Mouse (Mus musculus) frontal cortex, postnatal 36 days (tissue): ENCODE data around the gene ccdc198.
"Not testable (repeated sequence)": the region's sequence is repeated elsewhere in the genome, so short reads cannot be mapped to it uniquely, and the experiment has no call there.

ENCODE experiments used
- DNase-seq, 2 experiments: peaks; one replicate each; pipeline ENCODE4 v3.0.0; 2022; ENCODE audit warnings: low spot score in 2 of 2

ccdc198 gene

DNA sequence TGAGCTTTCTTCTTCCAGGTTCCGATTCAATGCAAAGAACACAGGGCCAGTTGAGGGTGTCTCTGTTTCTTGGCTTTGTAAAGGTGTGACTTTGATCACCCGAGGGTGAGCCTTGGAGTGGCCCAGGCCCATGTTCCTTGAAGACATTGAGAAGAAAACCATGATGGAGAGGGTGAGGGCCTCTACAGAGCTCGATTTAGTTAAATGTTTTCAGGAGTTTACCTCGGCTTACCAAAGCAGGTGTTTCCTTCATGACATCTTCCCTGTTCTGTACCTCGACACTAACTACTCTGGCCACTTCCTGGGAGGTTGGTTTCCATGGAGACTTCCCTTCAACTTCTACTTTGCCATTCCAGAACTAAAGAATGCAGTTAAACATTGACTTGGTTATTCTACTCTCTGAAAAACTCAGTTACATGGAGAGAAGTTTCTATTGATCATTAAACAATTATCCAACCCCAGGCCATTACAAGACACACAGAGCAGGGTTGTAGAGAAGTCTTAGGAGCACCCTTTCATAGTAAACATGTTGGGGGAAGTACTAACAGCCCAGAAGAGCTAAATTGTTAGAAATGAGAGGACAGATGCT is at the start of gene ccdc198:
TSS of gene ccdc198 (minus strand) at position 349 of the 589 bp plus-strand sequence.
- no peak for DNase-seq

GRCm38 (mm10) chr14:49293802-49294449 is 48.7 kb upstream of the ccdc198 start:
- no peak for DNase-seq

GRCm38 (mm10) chr14:49290029-49290745 is 44.9 kb upstream of the ccdc198 start:
- DNase-seq, result no peak

GRCm38 (mm10) chr14:49283784-49284655 is 38.7 kb upstream of the ccdc198 start:
- DNase-seq, result peak; percentile 55 to 58

GRCm38 (mm10) chr14:49278880-49279279 is 33.6 kb upstream of the ccdc198 start:
- no peak for DNase-seq

DNA sequence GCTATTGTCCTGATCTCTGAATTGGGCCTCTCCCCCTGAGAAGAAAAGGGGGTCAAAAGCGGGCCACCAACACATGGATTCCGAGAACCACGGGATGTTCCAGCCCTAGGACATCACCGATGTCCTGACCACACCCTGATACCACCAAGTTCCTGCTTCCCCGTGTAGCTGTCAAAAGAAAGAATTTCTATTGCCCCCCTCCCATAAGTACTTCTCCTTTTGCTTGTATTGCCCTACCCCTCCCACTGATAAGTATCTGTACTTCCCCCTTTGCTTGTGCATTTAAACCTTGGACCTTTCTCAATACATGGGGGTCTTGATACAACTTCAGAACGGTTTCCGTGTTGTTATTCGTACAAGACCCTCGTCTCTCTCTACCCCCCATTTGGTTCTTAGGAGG is 33.2 kb upstream of the ccdc198 start:
- DNase-seq, result not testable (repeated sequence)

- no peak for DNase-seq
Measured at GRCm38 (mm10) chr14:49277642-49278041, 32.4 kb upstream of the ccdc198 start.

GRCm38 (mm10) chr14:49275376-49275775 is 30.1 kb upstream of the ccdc198 start:
- no peak for DNase-seq

- DNase-seq, result no peak
Measured at GRCm38 (mm10) chr14:49265286-49266002, 20.2 kb upstream of the ccdc198 start.

DNA sequence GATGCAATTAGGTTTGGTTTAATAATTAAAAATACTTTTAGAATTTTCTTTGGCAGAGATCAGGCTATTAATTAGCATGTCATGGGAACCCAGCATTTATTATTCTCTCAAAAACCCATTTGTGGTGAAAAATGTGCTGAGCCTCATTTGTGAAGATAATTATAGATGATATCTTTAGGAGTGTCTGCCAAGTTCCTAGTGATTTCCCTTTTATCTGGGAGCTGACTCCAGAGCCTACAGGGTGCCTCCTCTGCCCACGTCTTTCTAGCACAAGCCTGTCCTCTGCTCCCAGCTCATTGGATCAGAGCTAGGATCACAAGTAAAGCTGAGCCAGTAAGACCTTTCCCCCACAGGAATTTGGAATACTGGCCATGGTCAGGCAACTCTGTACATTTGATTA is 3.8 kb downstream of the ccdc198 start:
- no peak for DNase-seq

GRCm38 (mm10) chr14:49238206-49238605 is 7.1 kb downstream of the ccdc198 start:
- DNase-seq, result peak; percentile 66 to 78

DNA sequence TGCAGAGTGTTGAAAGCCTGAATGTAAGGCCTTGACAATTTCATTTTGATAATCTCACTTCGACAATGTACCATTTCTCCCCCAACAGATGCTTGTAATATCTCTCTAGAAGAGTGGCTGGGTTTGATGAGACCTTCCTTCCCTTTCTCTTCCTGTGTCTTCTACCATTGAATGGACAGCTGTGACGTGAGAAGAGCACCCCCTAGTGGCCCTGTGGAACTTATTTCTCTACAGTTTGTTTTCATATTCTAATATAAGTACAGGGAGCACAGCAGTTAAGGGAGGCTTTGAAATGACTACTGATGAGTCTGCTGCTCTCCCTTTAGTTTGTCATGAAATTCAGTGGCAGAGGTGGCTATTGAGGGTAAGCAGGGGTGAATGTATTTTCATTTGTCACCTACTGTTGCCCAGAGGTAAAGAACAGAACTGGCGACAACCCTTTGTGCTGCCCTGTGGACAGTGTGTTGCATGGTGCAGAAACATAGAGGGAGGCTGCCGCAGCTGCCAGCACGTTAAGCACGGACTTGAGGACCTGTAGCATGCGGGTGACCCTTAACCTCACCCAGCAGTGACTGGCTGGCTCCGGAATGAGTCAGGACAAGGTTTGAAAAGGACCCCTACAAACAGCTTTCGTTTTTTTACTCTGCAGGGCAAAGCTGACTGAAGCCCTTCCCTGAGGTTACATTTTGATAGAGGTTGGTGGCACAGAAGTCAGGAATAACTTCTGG is 10.3 kb downstream of the ccdc198 start:
- peak in 1 of 2 experiments; percentile 46 for DNase-seq

- DNase-seq, result no peak
Measured at GRCm38 (mm10) chr14:49231845-49232244, 13.4 kb downstream of the ccdc198 start.

DNA sequence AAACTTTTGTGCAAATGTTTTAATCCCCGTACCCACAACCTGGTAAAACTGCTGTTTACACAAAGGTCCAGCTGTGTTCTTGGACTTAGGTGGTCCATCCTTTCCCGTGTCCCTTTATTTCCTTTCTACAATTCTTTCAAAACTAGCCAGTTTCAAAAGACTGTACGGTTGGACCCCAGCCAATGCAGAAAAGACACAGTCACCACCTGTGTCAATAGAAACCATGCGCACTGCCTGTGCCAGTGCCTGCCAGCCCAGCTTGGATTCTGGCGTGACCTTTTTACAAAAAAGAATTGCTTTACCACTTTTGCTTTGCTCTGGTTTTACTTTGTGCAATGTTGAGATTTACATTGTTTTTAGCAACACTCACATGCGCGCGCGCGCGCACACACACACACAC is 18.3 kb downstream of the ccdc198 start:
- DNase-seq, result no peak

- DNase-seq, result no peak
Measured at GRCm38 (mm10) chr14:49226471-49226870, 18.8 kb downstream of the ccdc198 start.

GRCm38 (mm10) chr14:49221771-49222170 is 23.5 kb downstream of the ccdc198 start:
- DNase-seq, result no peak

GRCm38 (mm10) chr14:49219466-49220022 is 25.7 kb downstream of the ccdc198 start:
- DNase-seq, result not testable (repeated sequence)

DNA sequence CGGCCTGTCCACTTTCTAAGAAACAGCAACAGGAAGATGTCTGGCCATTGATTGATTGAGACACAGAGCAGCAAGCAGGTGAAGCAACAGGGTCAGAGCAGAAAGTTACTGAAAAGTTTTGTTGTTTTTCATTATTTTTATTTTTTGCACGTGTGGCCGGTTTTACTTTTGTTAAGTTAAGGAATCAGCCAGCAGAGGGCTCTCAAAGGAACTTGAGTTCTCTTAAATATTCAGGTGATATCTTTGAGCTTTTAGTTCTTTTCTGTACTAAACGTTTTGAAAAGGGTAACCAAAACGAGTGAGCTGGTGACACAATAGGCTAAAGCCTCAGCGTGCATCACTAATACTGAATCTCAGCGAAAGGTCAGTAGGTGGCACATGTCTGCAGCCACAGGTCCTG is 26.6 kb downstream of the ccdc198 start:
- DNase-seq, result no peak

DNA sequence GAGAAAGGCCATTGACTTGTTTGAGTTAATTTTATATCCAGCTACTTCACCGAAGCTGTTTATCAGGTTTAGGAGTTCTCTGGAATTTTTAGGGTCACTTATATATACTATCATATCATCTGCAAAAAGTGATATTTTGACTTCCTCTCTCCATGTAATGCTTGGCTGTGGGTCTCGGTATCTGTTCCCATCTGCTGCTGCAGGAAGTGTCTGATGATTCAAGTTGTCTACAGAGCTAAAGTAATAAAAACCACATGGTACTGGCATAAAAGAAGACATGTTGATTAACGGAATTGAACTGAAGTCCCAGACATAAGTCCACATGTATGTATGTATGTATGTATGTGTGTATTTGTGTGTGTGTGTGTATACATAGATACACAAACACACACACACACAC is 35.1 kb downstream of the ccdc198 start:
- DNase-seq, result not testable (repeated sequence)

- no peak for DNase-seq
Measured at GRCm38 (mm10) chr14:49201073-49201778, 44.0 kb downstream of the ccdc198 start.
